Mouse (Mus musculus): ENCODE measurements around the gene Mtnr1b. TPM values are rescaled to one million over a fixed set of nuclear protein-coding genes. Genes with fewer than 3 reads are reported as not detected.

Mtnr1b gene
- polyA plus RNA-seq (2011; ENCODE audit: insufficient read length, low read depth, missing spikeins) = not detected in 2 replicates

DNA sequence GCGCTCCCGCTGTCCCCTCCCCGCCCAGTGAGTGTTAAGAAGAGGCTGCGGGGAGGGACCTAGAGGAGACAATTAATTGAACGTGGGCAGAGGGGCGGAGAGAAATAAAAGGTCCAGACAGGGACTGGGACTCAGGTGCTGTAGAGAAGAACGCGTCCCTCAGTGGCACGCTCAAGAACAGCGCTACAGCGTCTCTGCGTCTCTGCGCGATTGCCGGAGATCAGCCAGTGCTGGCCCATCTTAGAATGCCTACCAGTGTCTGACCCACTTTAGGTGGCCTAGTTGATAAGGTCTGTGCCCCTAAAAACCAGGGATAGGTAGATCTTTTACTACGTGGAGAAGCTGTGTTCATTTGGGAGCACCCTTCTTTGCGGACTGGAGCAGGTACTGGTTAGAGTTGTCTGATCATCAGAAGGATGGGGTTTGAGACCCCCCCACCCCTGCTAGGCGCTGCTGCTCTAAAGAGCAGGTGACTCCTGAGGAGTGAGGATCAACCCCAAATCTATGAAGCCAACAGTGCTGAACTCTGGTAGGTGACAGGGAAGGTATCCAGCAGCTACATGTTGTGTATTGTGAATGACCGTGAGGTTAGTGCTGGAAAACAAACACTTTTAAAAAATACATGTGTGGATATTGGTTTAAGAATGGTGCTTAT is at the start of gene Mtnr1b:
Gene Mtnr1b, minus strand, starts transcription at position 51 of the 655 bp plus-strand sequence.
- H3K4me1 ChIP-seq (ENCODE audit: control insufficient read depth, insufficient read depth, low read length) = no peaks in the 10 kb centered on the region
- TF ChIP-seq POLR2A (IDR thresholded peaks at IDR 0.05; ENCODE audit: low read depth, low read length) (no peak), CTCF (IDR thresholded peaks at IDR 0.05; ENCODE audit: borderline replicate concordance, insufficient read depth, low read length) (no peak)
- H3K4me3 ChIP-seq (ENCODE audit: insufficient read depth, low read length) = no peak within 1 kb of the TSS
- H3K27ac ChIP-seq (ENCODE audit: insufficient read depth, low read length) = no peak within 1 kb of the TSS

DNA sequence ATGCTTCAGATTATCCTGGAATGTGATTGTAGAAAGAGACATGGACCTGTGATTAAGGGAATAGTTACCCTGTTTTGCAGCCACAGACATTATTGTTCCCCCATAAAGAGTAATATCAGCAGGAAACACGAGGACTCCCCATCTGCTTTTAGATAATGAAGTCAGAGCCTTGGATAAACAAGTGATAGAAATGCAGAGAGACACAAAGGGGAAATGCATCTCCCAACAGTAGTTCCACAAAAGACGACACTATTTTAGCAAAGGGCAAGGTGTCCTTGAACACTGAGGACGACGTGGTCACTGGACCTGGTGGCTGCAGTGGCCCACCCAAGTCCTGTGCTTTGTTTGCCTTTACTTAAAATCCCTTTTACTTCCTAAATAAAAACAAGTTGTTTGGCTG is 45.9 kb upstream of the Mtnr1b start:
- no peak for TF ChIP-seq POLR2A (IDR thresholded peaks at IDR 0.05; ENCODE audit: low read depth, low read length)
- TF ChIP-seq CTCF (IDR thresholded peaks at IDR 0.05; ENCODE audit: borderline replicate concordance, insufficient read depth, low read length) = no peak
- no peak overlapping the region for H3K4me3 ChIP-seq (ENCODE audit: insufficient read depth, low read length)
- no peaks in the 10 kb centered on the region for H3K4me1 ChIP-seq (ENCODE audit: control insufficient read depth, insufficient read depth, low read length)
- no peak overlapping the region for H3K27ac ChIP-seq (ENCODE audit: insufficient read depth, low read length)

- TF ChIP-seq CTCF (IDR thresholded peaks at IDR 0.05; ENCODE audit: borderline replicate concordance, insufficient read depth, low read length) = no peak
- TF ChIP-seq POLR2A (IDR thresholded peaks at IDR 0.05; ENCODE audit: low read depth, low read length) = no peak
- H3K4me1 ChIP-seq (ENCODE audit: control insufficient read depth, insufficient read depth, low read length) = no peaks in the 10 kb centered on the region
- no peak overlapping the region for H3K27ac ChIP-seq (ENCODE audit: insufficient read depth, low read length)
- no peak overlapping the region for H3K4me3 ChIP-seq (ENCODE audit: insufficient read depth, low read length)
Measured at GRCm38 (mm10) chr9:15919373-15920005, 45.1 kb upstream of the Mtnr1b start.

DNA sequence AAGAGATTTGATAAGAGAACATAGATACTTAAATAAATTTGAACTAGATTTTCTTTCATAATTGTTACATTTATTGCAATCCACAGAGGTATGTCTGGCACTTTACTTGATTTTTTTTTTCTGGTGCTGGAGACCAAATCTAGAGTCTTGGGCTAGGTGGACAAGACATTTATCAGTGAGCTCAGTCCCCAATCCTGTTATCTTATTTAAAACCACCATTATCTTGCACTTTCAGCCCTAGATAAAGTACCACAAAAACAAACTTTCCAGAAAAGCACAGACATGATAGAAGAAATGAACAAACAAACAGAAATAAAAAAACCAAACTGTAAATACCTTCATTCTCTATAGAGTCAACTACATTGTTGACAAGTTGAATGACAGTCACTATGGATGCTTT is 42.2 kb upstream of the Mtnr1b start:
- Histone ChIP-seq H3K27ac (ENCODE audit: insufficient read depth, low read length) (no peak overlapping the region), H3K4me1 (ENCODE audit: control insufficient read depth, insufficient read depth, low read length) (no peaks in the 10 kb centered on the region), H3K4me3 (ENCODE audit: insufficient read depth, low read length) (no peak overlapping the region)
- TF ChIP-seq CTCF (IDR thresholded peaks at IDR 0.05; ENCODE audit: borderline replicate concordance, insufficient read depth, low read length) = no peak
- TF ChIP-seq POLR2A (IDR thresholded peaks at IDR 0.05; ENCODE audit: low read depth, low read length) = no peak

DNA sequence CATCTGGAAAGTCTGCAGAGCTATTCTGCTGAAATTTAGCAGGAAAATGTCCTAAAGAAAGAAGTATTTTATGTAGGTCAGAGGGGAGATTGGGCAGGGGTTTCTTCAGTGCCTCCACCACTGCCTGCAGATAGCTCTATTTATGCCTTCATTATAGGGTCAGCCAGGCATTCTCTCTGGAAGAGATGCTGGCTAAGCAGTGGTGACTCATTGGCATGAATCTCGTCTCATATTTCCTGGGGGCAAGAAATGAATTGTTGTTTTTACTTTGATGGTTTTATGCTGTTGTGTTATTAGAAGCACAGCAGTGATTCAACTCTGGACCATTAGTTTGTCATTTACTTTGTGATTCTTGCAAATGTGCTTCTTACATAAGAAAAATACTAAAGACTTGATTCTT is 38.4 kb upstream of the Mtnr1b start:
- TF ChIP-seq CTCF (IDR thresholded peaks at IDR 0.05; ENCODE audit: borderline replicate concordance, insufficient read depth, low read length) = no peak
- no peak for TF ChIP-seq POLR2A (IDR thresholded peaks at IDR 0.05; ENCODE audit: low read depth, low read length)
- no peak overlapping the region for H3K27ac ChIP-seq (ENCODE audit: insufficient read depth, low read length)
- no peaks in the 10 kb centered on the region for H3K4me1 ChIP-seq (ENCODE audit: control insufficient read depth, insufficient read depth, low read length)
- no peak overlapping the region for H3K4me3 ChIP-seq (ENCODE audit: insufficient read depth, low read length)

- Histone ChIP-seq H3K4me1 (ENCODE audit: control insufficient read depth, insufficient read depth, low read length) (no peaks in the 10 kb centered on the region), H3K4me3 (ENCODE audit: insufficient read depth, low read length) (no peak overlapping the region), H3K27ac (ENCODE audit: insufficient read depth, low read length) (no peak overlapping the region)
- no peak for TF ChIP-seq CTCF (IDR thresholded peaks at IDR 0.05; ENCODE audit: borderline replicate concordance, insufficient read depth, low read length)
- no peak for TF ChIP-seq POLR2A (IDR thresholded peaks at IDR 0.05; ENCODE audit: low read depth, low read length)
Measured at GRCm38 (mm10) chr9:15909397-15910113, 35.2 kb upstream of the Mtnr1b start.

DNA sequence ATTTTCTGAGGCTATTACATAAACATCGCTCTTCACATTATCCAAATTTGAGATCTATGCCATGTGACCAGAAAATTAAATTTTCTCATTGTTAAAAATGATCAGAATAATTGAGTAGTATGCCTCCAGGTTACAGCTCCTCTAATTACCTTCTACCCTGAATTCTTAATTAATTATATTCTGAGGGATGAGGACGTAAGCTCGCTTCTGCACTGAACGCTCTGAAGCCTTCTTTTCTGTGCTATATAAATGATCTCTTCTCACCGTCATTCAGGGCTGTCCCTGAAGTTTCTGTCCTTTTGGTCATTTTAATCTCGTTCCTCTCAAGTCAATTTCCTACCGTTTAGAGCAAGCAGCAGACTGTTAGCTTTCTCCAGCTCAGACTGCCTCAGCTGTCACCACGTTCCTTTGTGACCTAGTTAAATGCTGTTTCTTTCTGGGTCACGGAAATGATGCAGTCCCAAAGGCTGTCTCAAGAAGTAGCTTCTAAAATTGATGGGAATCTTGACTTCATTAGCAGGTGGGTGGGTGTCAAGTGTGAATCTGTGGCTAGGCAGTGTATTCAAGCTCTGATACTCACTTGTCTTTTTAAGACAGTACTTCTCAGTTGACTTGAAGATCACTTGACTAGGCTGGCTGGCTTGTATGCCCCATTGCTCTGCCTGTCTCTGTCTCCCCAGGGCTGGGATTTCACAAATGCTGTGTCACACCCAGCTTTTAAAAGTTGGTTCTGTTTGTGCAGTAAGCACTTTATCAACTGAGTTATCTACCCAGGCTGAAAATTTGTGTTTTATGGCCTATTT is 29.8 kb upstream of the Mtnr1b start:
- Histone ChIP-seq H3K4me3 (ENCODE audit: insufficient read depth, low read length) (no peak overlapping the region), H3K27ac (ENCODE audit: insufficient read depth, low read length) (no peak overlapping the region), H3K4me1 (ENCODE audit: control insufficient read depth, insufficient read depth, low read length) (no peaks in the 10 kb centered on the region)
- TF ChIP-seq CTCF (IDR thresholded peaks at IDR 0.05; ENCODE audit: borderline replicate concordance, insufficient read depth, low read length) = no peak
- TF ChIP-seq POLR2A (IDR thresholded peaks at IDR 0.05; ENCODE audit: low read depth, low read length) = no peak

DNA sequence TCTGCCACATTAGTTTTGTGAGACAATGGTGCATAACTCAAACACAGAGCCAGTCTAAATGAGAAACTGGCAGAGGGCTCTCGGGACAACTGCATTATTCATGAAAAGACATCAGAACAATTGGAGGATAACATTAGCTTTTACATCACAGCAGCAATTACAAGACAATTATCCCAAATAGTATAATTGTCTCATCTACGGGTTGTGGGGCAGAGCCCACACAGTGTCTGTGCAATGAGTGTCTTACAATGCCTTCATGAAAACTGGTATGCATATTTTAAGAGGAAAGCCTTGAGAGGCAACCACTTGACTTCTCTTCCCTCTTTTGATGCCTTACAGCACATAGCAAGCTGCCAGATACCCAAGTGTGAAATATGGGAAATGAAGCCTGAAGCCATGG is 23.8 kb upstream of the Mtnr1b start:
- TF ChIP-seq CTCF (IDR thresholded peaks at IDR 0.05; ENCODE audit: borderline replicate concordance, insufficient read depth, low read length) = no peak

DNA sequence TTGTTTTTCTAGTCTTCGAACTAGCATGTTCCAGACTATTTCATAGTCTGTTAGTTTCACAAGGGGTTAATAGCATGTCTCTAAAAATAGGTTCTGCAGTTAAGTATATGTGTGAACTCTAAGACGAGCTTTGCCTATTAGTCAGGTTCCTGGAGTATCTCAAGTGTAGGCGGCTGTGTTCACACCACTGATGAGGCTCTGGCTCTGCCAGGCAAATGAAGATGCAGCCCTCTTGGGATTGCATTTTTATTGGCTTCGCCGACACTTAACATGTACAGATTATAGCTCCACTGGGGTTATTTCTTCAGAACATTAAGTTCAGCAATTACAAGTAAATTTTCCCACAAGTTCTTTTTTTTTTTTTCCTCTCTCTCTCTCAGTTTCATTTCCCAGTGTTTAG is 12.4 kb upstream of the Mtnr1b start:
- no peak overlapping the region for H3K4me3 ChIP-seq (ENCODE audit: insufficient read depth, low read length)
- H3K4me1 ChIP-seq (ENCODE audit: control insufficient read depth, insufficient read depth, low read length) = no peaks in the 10 kb centered on the region
- TF ChIP-seq CTCF (IDR thresholded peaks at IDR 0.05; ENCODE audit: borderline replicate concordance, insufficient read depth, low read length) (no peak), POLR2A (IDR thresholded peaks at IDR 0.05; ENCODE audit: low read depth, low read length) (no peak)
- no peak overlapping the region for H3K27ac ChIP-seq (ENCODE audit: insufficient read depth, low read length)

More for the DNA sequence above, 23.8 kb upstream of the Mtnr1b start:
- Histone ChIP-seq H3K4me3 (ENCODE audit: insufficient read depth, low read length) (no peak overlapping the region), H3K4me1 (ENCODE audit: control insufficient read depth, insufficient read depth, low read length) (no peaks in the 10 kb centered on the region), H3K27ac (ENCODE audit: insufficient read depth, low read length) (no peak overlapping the region)
